Mouse (Mus musculus): ENCODE results near the gene Fn1. TPM values are rescaled to one million over a fixed set of nuclear protein-coding genes. Genes with fewer than 3 reads are reported as not detected.

Fn1 gene
- polyA plus RNA-seq, 1 experiment from 2014 or later, result 38.3 TPM

- 80% methylated on average over 16 of the region's 16 CpGs for WGBS
- Histone ChIP-seq H3K27ac (ENCODE audit: low read depth, low read length) (no peak overlapping the region), H3K9ac (ENCODE audit: low read depth, low read length) (no peak overlapping the region), H3K36me3 (ENCODE audit: control insufficient read depth, insufficient read depth) (peaks cover 83% of the 10 kb centered on the region), H3K4me1 (replicated peaks; ENCODE audit: control insufficient read depth, insufficient read depth, low read length) (no peaks in the 10 kb centered on the region), H3K9me3 (ENCODE audit: control insufficient read depth) (no peaks in the 10 kb centered on the region), H3K4me2 (replicated peaks; ENCODE audit: low read depth) (no peak overlapping the region), H3K27me3 (replicated peaks; ENCODE audit: control insufficient read depth, insufficient read depth, low read length) (no peaks in the 10 kb centered on the region), H3K4me3 (ENCODE audit: low read depth, low read length) (no peak overlapping the region)
- ATAC-seq, result no peak
- no peak for TF ChIP-seq CTCF (IDR thresholded peaks at IDR 0.05; ENCODE audit: low read depth)
Measured at GRCm38 (mm10) chr1:71567884-71568605, 85.0 kb downstream of the Fn1 start.

GRCm38 (mm10) chr1:71564291-71564690 lies 88.7 kb downstream of the Fn1 start:
- no peak overlapping the region for H3K27ac ChIP-seq (ENCODE audit: low read depth, low read length)
- TF ChIP-seq CTCF (IDR thresholded peaks at IDR 0.05; ENCODE audit: low read depth), result no peak
- peaks cover 77% of the 10 kb centered on the region for H3K36me3 ChIP-seq (ENCODE audit: control insufficient read depth, insufficient read depth)
- H3K27me3 ChIP-seq (replicated peaks; ENCODE audit: control insufficient read depth, insufficient read depth, low read length), result no peaks in the 10 kb centered on the region
- H3K4me3 ChIP-seq (ENCODE audit: low read depth, low read length), result no peak overlapping the region
- no peak overlapping the region for H3K4me2 ChIP-seq (replicated peaks; ENCODE audit: low read depth)
- WGBS, result 92% methylated on average over 7 of the region's 7 CpGs
- no peaks in the 10 kb centered on the region for H3K4me1 ChIP-seq (replicated peaks; ENCODE audit: control insufficient read depth, insufficient read depth, low read length)
- ATAC-seq, result no peak
- no peaks in the 10 kb centered on the region for H3K9me3 ChIP-seq (ENCODE audit: control insufficient read depth)
- no peak overlapping the region for H3K9ac ChIP-seq (ENCODE audit: low read depth, low read length)

- WGBS, result 97% methylated on average over 4 of the region's 4 CpGs
- H3K36me3 ChIP-seq (ENCODE audit: control insufficient read depth, insufficient read depth), result peaks cover 43% of the 10 kb centered on the region
- no peak overlapping the region; the same call in 1 of the 2 replicates for H3K27ac ChIP-seq (ENCODE audit: low read depth, low read length)
- H3K4me2 ChIP-seq (replicated peaks; ENCODE audit: low read depth), result no peak overlapping the region
- ATAC-seq, result no peak
- H3K9ac ChIP-seq (ENCODE audit: low read depth, low read length), result no peak overlapping the region
- no peaks in the 10 kb centered on the region for H3K9me3 ChIP-seq (ENCODE audit: control insufficient read depth)
- H3K4me1 ChIP-seq (replicated peaks; ENCODE audit: control insufficient read depth, insufficient read depth, low read length), result no peaks in the 10 kb centered on the region
- no peak overlapping the region for H3K4me3 ChIP-seq (ENCODE audit: low read depth, low read length)
- TF ChIP-seq CTCF (IDR thresholded peaks at IDR 0.05; ENCODE audit: low read depth), result no peak
- H3K27me3 ChIP-seq (replicated peaks; ENCODE audit: control insufficient read depth, insufficient read depth, low read length), result no peaks in the 10 kb centered on the region
Measured at GRCm38 (mm10) chr1:71560626-71561025, 92.4 kb downstream of the Fn1 start.

GRCm38 (mm10) chr1:71556688-71557612 lies 96.0 kb downstream of the Fn1 start, which contains the start of gene Atic:
TSS of gene Atic (plus strand) at chr1:71557150.
- H3K4me2 ChIP-seq (replicated peaks; ENCODE audit: low read depth), result peak within 1 kb of the TSS; percentile 82
- no peaks in the 10 kb centered on the region for H3K4me1 ChIP-seq (replicated peaks; ENCODE audit: control insufficient read depth, insufficient read depth, low read length)
- TF ChIP-seq CTCF (IDR thresholded peaks at IDR 0.05; ENCODE audit: low read depth), result peak; percentile 15; the same call in 1 of the 2 replicates
- H3K9ac ChIP-seq (ENCODE audit: low read depth, low read length), result peak within 1 kb of the TSS; percentile 55
- WGBS, result under 1% methylated on average over 51 of the region's 55 CpGs
- peak within 1 kb of the TSS; percentile 60 for H3K27ac ChIP-seq (ENCODE audit: low read depth, low read length)
- no peaks in the 10 kb centered on the region for H3K27me3 ChIP-seq (replicated peaks; ENCODE audit: control insufficient read depth, insufficient read depth, low read length)
- H3K4me3 ChIP-seq (ENCODE audit: low read depth, low read length), result peak within 1 kb of the TSS; percentile 45
- peak; percentile 100 for ATAC-seq
- no peaks in the 10 kb centered on the region for H3K9me3 ChIP-seq (ENCODE audit: control insufficient read depth)
- peaks cover 16% of the 10 kb centered on the region for H3K36me3 ChIP-seq (ENCODE audit: control insufficient read depth, insufficient read depth)

GRCm38 (mm10) chr1:71550626-71551195 lies 102.3 kb downstream of the Fn1 start:
- Histone ChIP-seq H3K4me3 (ENCODE audit: low read depth, low read length) (no peak overlapping the region), H3K9me3 (ENCODE audit: control insufficient read depth) (no peaks in the 10 kb centered on the region), H3K4me1 (replicated peaks; ENCODE audit: control insufficient read depth, insufficient read depth, low read length) (no peaks in the 10 kb centered on the region; the same call in 1 of the 2 replicates), H3K27ac (ENCODE audit: low read depth, low read length) (no peak overlapping the region), H3K27me3 (replicated peaks; ENCODE audit: control insufficient read depth, insufficient read depth, low read length) (no peaks in the 10 kb centered on the region), H3K4me2 (replicated peaks; ENCODE audit: low read depth) (no peak overlapping the region), H3K9ac (ENCODE audit: low read depth, low read length) (no peak overlapping the region), H3K36me3 (ENCODE audit: control insufficient read depth, insufficient read depth) (no peaks in the 10 kb centered on the region)
- no peak for TF ChIP-seq CTCF (IDR thresholded peaks at IDR 0.05; ENCODE audit: low read depth)
- ATAC-seq, result peak; percentile 67
- WGBS, result 72% methylated on average over 10 of the region's 10 CpGs

GRCm38 (mm10) chr1:71540437-71540836 lies 112.6 kb downstream of the Fn1 start:
- no peak for TF ChIP-seq CTCF (IDR thresholded peaks at IDR 0.05; ENCODE audit: low read depth)
- Histone ChIP-seq H3K36me3 (ENCODE audit: control insufficient read depth, insufficient read depth) (no peaks in the 10 kb centered on the region), H3K4me1 (replicated peaks; ENCODE audit: control insufficient read depth, insufficient read depth, low read length) (no peaks in the 10 kb centered on the region), H3K27me3 (replicated peaks; ENCODE audit: control insufficient read depth, insufficient read depth, low read length) (no peaks in the 10 kb centered on the region), H3K27ac (ENCODE audit: low read depth, low read length) (no peak overlapping the region), H3K4me2 (replicated peaks; ENCODE audit: low read depth) (no peak overlapping the region), H3K9me3 (ENCODE audit: control insufficient read depth) (no peaks in the 10 kb centered on the region), H3K9ac (ENCODE audit: low read depth, low read length) (no peak overlapping the region), H3K4me3 (ENCODE audit: low read depth, low read length) (no peak overlapping the region)
- ATAC-seq, result no peak
- WGBS, result 77% methylated on average over 3 of the region's 3 CpGs

Measured in intestine, postnatal 0 days (tissue).